Mouse (Mus musculus) kidney, embryonic 16.5 days (tissue): Measurements from ENCODE around the gene Dolk. TPM values are rescaled to one million over a fixed set of nuclear protein-coding genes. Genes with fewer than 3 reads are reported as not detected.

Source experiments
- ATAC-seq: fragments of 200-750 bp; cut with Nextera tagmentation; 2 replicates; pipeline ENCODE4 v1.8.0; 2017; ENCODE audit warnings: moderate TSS enrichment; ENCODE audit not compliant: low FRiP score, low TSS enrichment
- H3K27ac ChIP-seq: fragments of 300-500 bp; sonication (generic); 2 replicates; pipeline ENCODE4 v1.5.1; 2014; ENCODE audit warnings: low read length
- H3K27me3 ChIP-seq: fragments of 300-500 bp; sonication (generic); 2 replicates; pipeline ENCODE4 v1.6.1; 2014; ENCODE audit warnings: low read length, control low read depth, mixed read lengths; ENCODE audit not compliant: insufficient read depth
- H3K36me3 ChIP-seq: fragments of 300-500 bp; sonication (generic); 2 replicates; pipeline ENCODE4 v1.6.1; 2014; ENCODE audit warnings: low read length, control low read depth, mixed read lengths; ENCODE audit not compliant: insufficient read depth
- H3K4me1 ChIP-seq: fragments of 300-500 bp; sonication (generic); 2 replicates; pipeline ENCODE4 v1.6.1; 2014; ENCODE audit warnings: low read length, control low read depth, mixed read lengths; ENCODE audit not compliant: insufficient read depth
- H3K4me2 ChIP-seq: fragments of 300-500 bp; sonication (generic); replicated peaks from 2 replicates; pipeline ENCODE4 v1.6.1; 2014; ENCODE audit warnings: low read depth, low read length
- H3K4me3 ChIP-seq: fragments of 300-500 bp; sonication (generic); 2 replicates; pipeline ENCODE4 v1.5.1; 2014; ENCODE audit warnings: mild to moderate bottlenecking, low read length
- H3K9ac ChIP-seq: fragments of 300-500 bp; sonication (generic); replicated peaks from 2 replicates; pipeline ENCODE4 v1.6.1; 2014; ENCODE audit warnings: low read length
- H3K9me3 ChIP-seq: fragments of 300-500 bp; sonication (generic); 2 replicates; pipeline ENCODE4 v1.6.1; 2016; ENCODE audit warnings: low read length, control low read depth
- WGBS: fragments of 180-500 bp; shearing (Covaris S2); extraction: QIAGEN DNeasy Blood & Tissue Kit; methylation state at CpG from one replicate; pipeline ENCODE4 v1.1.7; 2014; 5-methylcytosine and 5-hydroxymethylcytosine counted together
- polyA plus RNA-seq: library from polyadenylated mRNA; unstranded; fragments of >200 nt; fragmentation: Nextera tagmentation; extraction: Ambion mirVana; gene quantifications from 2 replicates; pipeline ENCODE4 v1.2.1, GENCODE M21; 2015

The Dolk gene
- polyA plus RNA-seq, 1 experiment from 2014 or later = 44.2 TPM

DNA sequence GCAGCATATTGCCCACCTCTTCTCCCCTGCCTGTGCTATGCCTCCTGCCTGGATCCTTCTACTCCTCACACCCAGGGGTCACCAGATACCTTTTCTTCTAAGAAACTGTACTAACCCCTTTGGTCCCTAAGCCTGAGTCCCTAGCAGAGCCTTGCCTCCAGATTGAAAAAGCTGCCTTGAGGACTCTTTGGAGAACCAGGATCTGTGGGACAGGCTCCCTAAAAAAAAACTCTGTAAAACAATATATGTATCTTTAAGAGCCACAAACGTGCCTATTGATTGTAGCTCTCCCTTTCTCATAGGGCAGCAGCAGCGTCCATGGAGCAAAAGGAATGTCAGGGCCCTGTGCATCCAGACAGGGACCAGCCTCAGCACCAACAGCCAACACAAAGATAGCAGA lies 45.9 kb downstream of the Dolk start, which contains the start of gene Gm28035:
Gene Gm28035 (plus strand): TSS at position 301 of the 400 bp plus-strand sequence.
- 84% methylated on average over 2 of the region's 2 CpGs for WGBS
- Histone ChIP-seq H3K27me3 (no peaks in the 10 kb centered on the region), H3K9ac (peak within 1 kb of the TSS; percentile 90; the same call in 1 of the 2 replicates), H3K36me3 (peaks cover 24% of the 10 kb centered on the region), H3K4me2 (peak within 1 kb of the TSS; percentile 85), H3K4me3 (peak within 1 kb of the TSS; percentile 70; the same call in 1 of the 2 replicates), H3K9me3 (no peaks in the 10 kb centered on the region), H3K4me1 (peaks cover 37% of the 10 kb centered on the region), H3K27ac (peak within 1 kb of the TSS; percentile 64)
- ATAC-seq = no peak

DNA sequence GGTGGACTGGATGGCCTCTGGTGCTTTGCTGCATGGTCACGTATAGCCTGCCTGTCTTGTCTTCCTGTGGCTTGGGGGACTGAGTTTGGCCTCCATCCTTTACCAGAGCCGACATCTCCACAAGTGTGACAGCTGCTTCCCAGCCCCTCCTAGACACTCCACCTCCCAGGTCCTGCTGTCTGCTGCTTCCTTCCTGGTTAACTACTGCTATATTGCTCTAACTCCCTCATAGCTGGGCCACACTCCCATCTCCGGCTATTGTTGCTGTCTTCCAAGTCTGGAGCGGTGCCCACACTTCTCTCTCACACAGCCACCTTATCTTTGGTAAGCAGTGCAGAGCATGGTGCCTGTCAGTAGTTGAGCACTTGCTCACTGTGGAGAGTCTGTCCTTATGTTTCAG lies 46.4 kb downstream of the Dolk start:
- H3K9ac ChIP-seq = peak overlapping the region; percentile 90; the same call in 1 of the 2 replicates
- ATAC-seq = no peak
- peaks cover 24% of the 10 kb centered on the region for H3K36me3 ChIP-seq
- H3K4me3 ChIP-seq = no peak overlapping the region
- H3K27ac ChIP-seq = peak overlapping the region; percentile 64
- H3K9me3 ChIP-seq = no peaks in the 10 kb centered on the region
- H3K27me3 ChIP-seq = no peaks in the 10 kb centered on the region
- peak overlapping the region; percentile 85; the same call in 1 of the 2 replicates for H3K4me2 ChIP-seq
- H3K4me1 ChIP-seq = peaks cover 34% of the 10 kb centered on the region
- 68% methylated on average over 4 of the region's 4 CpGs for WGBS

DNA sequence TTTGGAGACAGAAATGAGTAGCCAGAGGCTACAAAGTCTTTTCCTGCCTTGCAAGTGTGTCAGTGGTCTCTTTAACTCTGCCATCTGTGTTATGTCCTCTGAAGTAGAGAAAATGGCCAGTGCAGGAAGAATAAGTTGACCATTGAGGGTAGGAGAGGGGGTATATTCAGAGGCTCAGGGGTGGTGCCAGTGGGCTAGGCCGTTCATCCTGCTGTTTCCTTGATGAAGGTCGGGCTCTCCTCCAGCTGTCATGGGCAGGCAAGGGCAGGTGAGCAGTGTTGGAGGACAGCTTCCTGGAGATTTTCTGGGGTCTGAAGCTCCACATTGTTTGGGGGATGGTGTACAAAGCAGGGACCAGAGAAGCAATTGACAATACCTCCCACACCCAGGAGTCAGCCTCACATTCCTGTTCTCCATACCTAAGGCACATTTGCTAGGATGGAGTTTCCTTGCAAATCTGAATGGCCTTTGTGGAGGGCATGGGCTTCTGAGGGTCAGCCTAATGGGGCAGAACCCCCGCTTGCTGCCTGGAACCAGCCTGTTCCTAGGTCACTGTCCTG lies 47.1 kb downstream of the Dolk start:
- 47% methylated on average over 3 of the region's 3 CpGs for WGBS
- no peaks in the 10 kb centered on the region for H3K27me3 ChIP-seq
- H3K9ac ChIP-seq = peak overlapping the region; percentile 90
- ATAC-seq = no peak
- no peaks in the 10 kb centered on the region for H3K9me3 ChIP-seq
- H3K4me2 ChIP-seq = peak overlapping the region; percentile 85
- peaks cover 31% of the 10 kb centered on the region for H3K4me1 ChIP-seq
- H3K36me3 ChIP-seq = peaks cover 17% of the 10 kb centered on the region
- peak overlapping the region; percentile 70 for H3K4me3 ChIP-seq
- peak overlapping the region; percentile 64 for H3K27ac ChIP-seq

DNA sequence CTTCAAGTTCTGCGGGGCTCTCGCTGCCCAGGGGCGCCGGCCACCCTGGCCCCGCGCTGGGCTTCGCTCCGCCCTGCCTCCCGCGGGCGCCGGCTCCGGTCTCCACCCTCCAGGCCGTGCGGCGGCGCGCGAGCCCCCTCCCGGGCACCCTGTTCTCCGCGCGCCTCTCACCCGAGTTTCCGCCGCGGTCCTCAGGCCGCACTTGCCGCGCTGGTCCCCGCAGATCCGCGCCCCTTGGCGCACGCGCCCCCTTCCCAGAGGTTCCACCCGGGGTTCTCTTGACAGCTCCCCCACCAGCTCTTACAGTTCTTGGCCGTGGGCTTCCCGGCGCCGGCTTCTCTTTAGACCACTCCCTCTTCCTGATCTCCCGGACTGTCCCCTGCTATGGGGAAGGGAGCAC lies 48.3 kb downstream of the Dolk start:
- no peaks in the 10 kb centered on the region for H3K9me3 ChIP-seq
- peak; percentile 91 for ATAC-seq
- WGBS = 0% methylated on average over 42 of the region's 42 CpGs
- peak overlapping the region; percentile 85 for H3K4me2 ChIP-seq
- peak overlapping the region; percentile 70 for H3K4me3 ChIP-seq
- H3K27me3 ChIP-seq = no peaks in the 10 kb centered on the region
- H3K9ac ChIP-seq = peak overlapping the region; percentile 90
- H3K27ac ChIP-seq = peak overlapping the region; percentile 89
- H3K36me3 ChIP-seq = peaks cover 17% of the 10 kb centered on the region
- peaks cover 29% of the 10 kb centered on the region for H3K4me1 ChIP-seq

DNA sequence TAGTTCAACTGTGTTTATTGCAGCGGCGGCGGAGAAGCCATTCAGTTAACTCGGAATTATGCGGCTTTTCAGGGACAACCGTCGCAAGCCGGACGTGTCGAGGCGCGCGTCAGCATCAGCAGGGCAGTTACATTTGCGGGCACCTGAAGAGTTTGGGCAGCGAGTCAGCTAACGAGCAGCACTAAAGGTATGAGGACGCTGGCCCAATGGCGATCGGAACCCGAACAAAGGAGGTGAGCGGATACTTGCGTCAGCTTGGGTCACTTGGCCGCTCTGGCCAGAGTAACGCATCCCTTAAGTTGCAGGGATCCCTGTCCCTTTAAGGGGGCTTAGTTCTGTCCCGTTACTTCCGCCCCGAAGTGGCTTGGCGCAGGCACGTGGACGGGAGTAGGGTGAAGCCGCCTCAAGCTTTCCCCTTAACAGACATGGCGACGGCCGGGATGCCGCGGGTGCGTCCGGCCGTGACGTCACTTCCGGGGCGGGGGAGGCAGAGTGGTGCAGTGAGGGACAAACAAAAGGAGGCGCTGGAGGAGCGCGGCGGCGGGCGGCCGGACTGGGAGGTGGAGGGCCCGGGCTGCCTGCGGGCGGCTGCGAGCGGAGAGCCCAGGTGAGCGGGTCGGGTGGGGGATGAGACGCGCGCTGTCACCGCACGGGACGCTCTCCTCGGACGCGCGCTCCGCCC lies 48.8 kb downstream of the Dolk start, which contains the start of gene Lrrc8a:
Gene Lrrc8a (plus strand): TSS at position 517 of the 682 bp plus-strand sequence.
- peak; percentile 97 for ATAC-seq
- Histone ChIP-seq H3K9me3 (no peaks in the 10 kb centered on the region), H3K9ac (peak within 1 kb of the TSS; percentile 90), H3K4me3 (peak within 1 kb of the TSS; percentile 70), H3K36me3 (peaks cover 17% of the 10 kb centered on the region), H3K4me2 (peak within 1 kb of the TSS; percentile 85), H3K27ac (peak within 1 kb of the TSS; percentile 89), H3K27me3 (no peaks in the 10 kb centered on the region), H3K4me1 (peaks cover 24% of the 10 kb centered on the region)
- under 1% methylated on average over 59 of the region's 67 CpGs for WGBS

DNA sequence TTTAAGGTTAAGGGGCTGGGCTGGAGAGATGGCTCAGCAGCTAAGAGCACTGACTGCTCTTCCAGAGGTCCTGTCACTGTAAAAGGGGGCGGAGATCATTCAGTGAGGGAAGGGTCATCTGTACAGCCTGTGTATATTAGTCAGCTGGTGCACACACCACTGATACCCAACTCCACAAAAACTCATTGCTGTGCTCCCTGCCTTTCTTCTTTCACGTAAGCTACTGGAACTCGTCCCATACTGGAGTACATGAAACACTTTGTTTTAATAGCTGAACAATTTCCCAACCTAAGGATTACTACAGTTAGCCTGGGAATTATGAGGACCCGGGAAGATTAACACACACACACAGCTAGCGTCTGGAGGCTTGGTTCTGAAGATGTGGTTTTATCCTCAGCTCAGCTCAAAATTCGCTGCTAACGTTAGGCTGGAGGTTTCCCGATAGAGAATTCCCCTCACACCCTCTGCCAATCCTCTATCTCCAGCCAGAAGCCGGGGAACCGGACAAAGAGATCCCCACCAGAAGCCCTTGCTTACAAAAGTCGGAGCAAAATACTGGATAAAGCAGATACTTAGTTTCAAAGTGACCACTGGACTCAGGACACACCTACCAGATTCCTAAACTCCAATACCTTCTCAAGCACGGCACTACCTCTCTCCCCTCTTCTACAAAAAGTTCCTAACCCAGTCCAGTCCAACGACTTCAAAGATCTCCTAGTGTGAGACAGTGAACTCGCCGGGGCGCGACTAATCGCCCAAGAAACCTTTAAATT lies 49.5 kb downstream of the Dolk start:
- 2% methylated on average over 18 of the region's 18 CpGs for WGBS
- Histone ChIP-seq H3K4me2 (peak overlapping the region; percentile 85), H3K9me3 (peaks cover under 1% of the 10 kb centered on the region; the same call in 1 of the 2 replicates), H3K9ac (peak overlapping the region; percentile 79), H3K27me3 (no peaks in the 10 kb centered on the region), H3K4me3 (peak overlapping the region; percentile 70), H3K27ac (peak overlapping the region; percentile 89), H3K36me3 (peaks cover 11% of the 10 kb centered on the region), H3K4me1 (peaks cover 20% of the 10 kb centered on the region)
- no peak for ATAC-seq

DNA sequence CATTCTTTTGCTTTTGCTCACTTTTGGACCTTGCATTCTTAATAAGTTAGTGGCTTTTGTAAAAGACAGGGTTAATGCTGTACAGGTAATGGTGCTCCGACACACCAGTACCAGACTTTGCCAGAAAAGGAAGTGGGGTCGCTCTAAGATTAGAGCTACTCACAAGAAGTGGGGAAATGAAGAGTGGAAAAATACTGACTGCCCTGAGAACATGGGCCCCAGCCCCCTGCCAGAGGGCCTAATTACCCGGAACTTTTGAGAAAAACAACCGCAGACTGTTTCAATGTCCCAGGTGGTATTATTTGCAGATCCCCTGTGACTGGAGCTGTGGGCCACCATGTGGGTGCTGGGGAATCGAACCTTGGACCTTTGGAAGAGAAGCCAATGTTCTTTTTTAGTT lies 50.5 kb downstream of the Dolk start:
- Histone ChIP-seq H3K27me3 (no peaks in the 10 kb centered on the region), H3K27ac (no peak overlapping the region), H3K4me3 (no peak overlapping the region), H3K9me3 (peaks cover 5% of the 10 kb centered on the region), H3K4me1 (peaks cover 20% of the 10 kb centered on the region), H3K4me2 (no peak overlapping the region), H3K9ac (no peak overlapping the region), H3K36me3 (peaks cover 2% of the 10 kb centered on the region; the same call in 1 of the 2 replicates)
- WGBS = 63% methylated on average over 5 of the region's 5 CpGs
- no peak for ATAC-seq

Other genes starting within 250 kb of the Dolk start
- 42.5 and 44.1 TPM in 2 replicates for gene Wdr34, start 237.5 kb downstream of the Dolk start, polyA plus RNA-seq
- 430 and 458 TPM in 2 replicates for gene Set, start 229.0 kb downstream of the Dolk start, polyA plus RNA-seq
- gene Pkn3, start 208.7 kb downstream of the Dolk start, polyA plus RNA-seq = 13.5 and 15.9 TPM in 2 replicates
- gene Zdhhc12, start 192.7 kb downstream of the Dolk start, polyA plus RNA-seq = 41.6 and 42.6 TPM in 2 replicates
- 5.6 and 8.0 TPM in 2 replicates for gene Zer1, start 161.7 kb downstream of the Dolk start, polyA plus RNA-seq
- gene Tbc1d13, start 152.6 kb downstream of the Dolk start, polyA plus RNA-seq = 8.2 and 12.3 TPM in 2 replicates
- 22.0 and 22.8 TPM in 2 replicates for gene Endog, start 114.8 kb downstream of the Dolk start, polyA plus RNA-seq
- gene Spout1, start 107.9 kb downstream of the Dolk start, polyA plus RNA-seq = 83.5 and 93.2 TPM in 2 replicates
- gene Kyat1, start 80.5 kb downstream of the Dolk start, polyA plus RNA-seq = 12.0 and 13.4 TPM in 2 replicates
- gene Lrrc8a, start 48.6 kb downstream of the Dolk start, polyA plus RNA-seq = 43.8 and 46.2 TPM in 2 replicates
- gene Gm28035, start 45.8 kb downstream of the Dolk start, polyA plus RNA-seq = 0.45 TPM in 2 replicates
- 15.8 and 16.0 TPM in 2 replicates for gene Phyhd1, start 20.1 kb downstream of the Dolk start, polyA plus RNA-seq
- gene Gm28038, start 5.3 kb downstream of the Dolk start, polyA plus RNA-seq = not detected in 2 replicates
- gene Nup188, start 63 bp upstream of the Dolk start, polyA plus RNA-seq = 37.6 and 47.9 TPM in 2 replicates
- 100 and 102 TPM in 2 replicates for gene Sh3glb2, start 73.0 kb upstream of the Dolk start, polyA plus RNA-seq
- gene Miga2, start 77.9 kb upstream of the Dolk start, polyA plus RNA-seq = 32.0 and 34.9 TPM in 2 replicates
- gene Dolpp1, start 105.9 kb upstream of the Dolk start, polyA plus RNA-seq = 44.2 and 46.8 TPM in 2 replicates
- gene Crat, start 129.5 kb upstream of the Dolk start, polyA plus RNA-seq = 40.9 and 44.2 TPM in 2 replicates
- 184 and 191 TPM in 2 replicates for gene Ptpa, start 129.7 kb upstream of the Dolk start, polyA plus RNA-seq
- gene Ier5l, start 187.9 kb upstream of the Dolk start, polyA plus RNA-seq = 2.2 and 2.9 TPM in 2 replicates